Mouse (Mus musculus) heart, postnatal 10 days (tissue): Measurements from ENCODE around the gene Pam16. TPM values are rescaled to one million over a fixed set of nuclear protein-coding genes. Genes with fewer than 3 reads are reported as not detected.

Source experiments
- DNase-seq, 2 experiments: peaks; one replicate each; pipeline ENCODE4 v3.0.0; 2021
- intact Hi-C: fragments of 180-260 bp; cut with DNase I; formaldehyde crosslinking; loops from one replicate; pipeline ENCODE4 v1.15.1; 2025
- total RNA-seq, 2 experiments: library from RNA; stranded (reverse); gene quantifications; 2 replicates each; pipeline ENCODE4 v1.2.3; 2021

Gene Pam16
- total RNA-seq = 100 to 1,000 TPM in 1 of 2 experiments, 10 to 100 TPM in 1; 96.6 to 125 TPM

- peak; percentile 94 to 95 for DNase-seq
- intact Hi-C loops = no loop called here
These were observed at the start of gene Pam16 for GRCm38 (mm10) chr16:4624481-4625110. Pam16 (minus strand) TSS chr16:4624988.

GRCm38 (mm10) chr16:4674091-4674490 is 49.3 kb upstream of the Pam16 start:
- intact Hi-C loops = no loop called here

GRCm38 (mm10) chr16:4670317-4670716 is 45.5 kb upstream of the Pam16 start:
- no peak for DNase-seq
- intact Hi-C loops = no loop called here

More at GRCm38 (mm10) chr16:4674091-4674490, 49.3 kb upstream of the Pam16 start:
- no peak for DNase-seq

- intact Hi-C loops = loop anchor here (1.0 to 2.0 kb wide), 3 partner anchors 37 to 124 kb away; no protein-coding TSS in a partner anchor
- peak; percentile 92 to 95 for DNase-seq
These were observed 42.5 kb upstream of the Pam16 start for GRCm38 (mm10) chr16:4667190-4667808.

- no peak for DNase-seq
- intact Hi-C loops = loop anchor here (2.0 kb wide), 1 partner anchor 97 kb away; no protein-coding TSS in a partner anchor
These were observed 40.9 kb upstream of the Pam16 start for GRCm38 (mm10) chr16:4665726-4666125.

GRCm38 (mm10) chr16:4663806-4664205 is 39.0 kb upstream of the Pam16 start:
- intact Hi-C loops = no loop called here
- no peak for DNase-seq

GRCm38 (mm10) chr16:4661605-4662004 is 36.8 kb upstream of the Pam16 start:
- intact Hi-C loops = no loop called here

GRCm38 (mm10) chr16:4659326-4659725 is 34.5 kb upstream of the Pam16 start:
- intact Hi-C loops = no loop called here
- no peak for DNase-seq

More at GRCm38 (mm10) chr16:4661605-4662004, 36.8 kb upstream of the Pam16 start:
- DNase-seq = no peak

- peak in 1 of 2 experiments; percentile 36 for DNase-seq
- intact Hi-C loops = no loop called here
These were observed 34.0 kb upstream of the Pam16 start for GRCm38 (mm10) chr16:4658781-4659245.

- intact Hi-C loops = no loop called here
These were observed 31.8 kb upstream of the Pam16 start for GRCm38 (mm10) chr16:4656571-4657081.

GRCm38 (mm10) chr16:4655764-4656570 is 31.2 kb upstream of the Pam16 start:
- DNase-seq = peak; percentile 52 to 63
- intact Hi-C loops = no loop called here

More at GRCm38 (mm10) chr16:4656571-4657081, 31.8 kb upstream of the Pam16 start:
- DNase-seq = no peak

GRCm38 (mm10) chr16:4655251-4655734 is 30.5 kb upstream of the Pam16 start:
- peak; percentile 63 to 66 for DNase-seq
- intact Hi-C loops = no loop called here

GRCm38 (mm10) chr16:4654706-4655105 is 29.9 kb upstream of the Pam16 start:
- DNase-seq = peak; percentile 53 to 56

GRCm38 (mm10) chr16:4652707-4653416 is 28.1 kb upstream of the Pam16 start:
- peak in 1 of 2 experiments; percentile 39 for DNase-seq
- intact Hi-C loops = no loop called here

More at GRCm38 (mm10) chr16:4654706-4655105, 29.9 kb upstream of the Pam16 start:
- intact Hi-C loops = no loop called here

GRCm38 (mm10) chr16:4651624-4652023 is 26.8 kb upstream of the Pam16 start:
- intact Hi-C loops = no loop called here
- DNase-seq = no peak

- intact Hi-C loops = no loop called here
- no peak for DNase-seq
These were observed 26.3 kb upstream of the Pam16 start for GRCm38 (mm10) chr16:4651081-4651480.

- intact Hi-C loops = no loop called here
- DNase-seq = no peak
These were observed 25.4 kb upstream of the Pam16 start for GRCm38 (mm10) chr16:4650161-4650560.

- no peak for DNase-seq
- intact Hi-C loops = no loop called here
These were observed 24.9 kb upstream of the Pam16 start for GRCm38 (mm10) chr16:4649692-4650091.

GRCm38 (mm10) chr16:4649211-4649610 is 24.4 kb upstream of the Pam16 start:
- DNase-seq = no peak
- intact Hi-C loops = no loop called here

GRCm38 (mm10) chr16:4648416-4649023 is 23.7 kb upstream of the Pam16 start:
- DNase-seq = no peak
- intact Hi-C loops = no loop called here
